Mouse (Mus musculus): ENCODE measurements around the gene Car15.

Car15 gene

DNA sequence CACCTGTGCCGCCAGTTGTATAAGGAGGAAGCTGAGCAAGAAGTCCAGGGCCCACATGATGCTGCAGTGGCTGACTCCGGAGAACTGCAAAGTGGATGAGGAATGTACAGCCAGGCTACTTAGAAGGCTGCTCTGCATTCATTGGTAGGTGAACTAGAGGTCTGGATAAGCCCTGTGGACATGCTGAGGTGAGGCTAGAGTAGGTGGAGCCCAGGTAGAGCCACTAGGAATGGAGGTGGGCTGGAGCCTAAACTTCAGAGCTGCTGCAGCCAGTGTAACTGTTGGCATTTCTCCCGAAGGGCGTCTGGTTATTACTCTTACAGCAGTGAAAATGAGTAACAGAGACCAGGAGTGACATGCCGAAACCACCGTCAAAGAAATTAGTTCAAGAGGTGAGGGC, at the start of gene Car15:
Gene Car15, minus strand, starts transcription at position 314 of the 400 bp plus-strand sequence.
- DNase-seq (ENCODE audit: low read depth): no peak

DNA sequence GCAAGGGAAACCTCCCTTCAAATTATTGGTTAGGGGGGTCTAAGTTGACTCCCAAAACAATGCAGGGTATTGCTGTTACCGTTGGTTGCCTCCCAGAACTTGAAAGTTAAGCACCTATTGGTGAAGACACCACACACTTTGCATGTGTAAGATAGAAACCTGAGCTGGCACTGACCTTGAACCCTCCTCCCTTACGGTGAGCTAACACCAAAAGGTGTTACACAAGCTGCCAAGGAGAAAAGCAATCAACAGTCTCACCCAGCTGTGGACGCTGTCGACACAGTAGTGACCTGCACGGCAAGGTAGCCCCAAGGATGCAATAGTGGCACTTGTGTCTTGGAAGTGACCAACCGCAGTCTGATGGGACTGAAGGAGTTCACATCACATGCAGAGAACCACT, 46.0 kb upstream of the Car15 start:
- no peak for DNase-seq (ENCODE audit: low read depth)

DNA sequence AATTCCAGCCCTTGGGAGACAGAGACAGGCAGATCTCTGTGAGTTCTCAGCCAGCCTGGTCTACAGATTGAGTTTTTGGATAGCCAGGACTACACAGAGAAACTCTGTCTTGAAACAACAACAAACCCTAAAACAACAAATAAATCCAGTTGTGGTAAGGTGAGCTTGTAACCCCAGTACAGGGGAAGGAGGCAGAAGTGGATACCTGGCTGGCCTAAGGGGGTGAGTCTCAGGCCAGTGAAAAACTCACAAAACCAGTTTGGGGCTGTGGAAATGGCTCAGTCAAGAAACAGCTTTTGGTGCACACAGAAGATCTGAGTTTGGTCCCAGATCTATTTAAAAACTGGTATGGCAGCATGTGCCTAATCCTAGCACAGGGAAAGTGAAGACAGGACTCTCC, 44.0 kb upstream of the Car15 start:
- no peak for DNase-seq (ENCODE audit: low read depth)

DNA sequence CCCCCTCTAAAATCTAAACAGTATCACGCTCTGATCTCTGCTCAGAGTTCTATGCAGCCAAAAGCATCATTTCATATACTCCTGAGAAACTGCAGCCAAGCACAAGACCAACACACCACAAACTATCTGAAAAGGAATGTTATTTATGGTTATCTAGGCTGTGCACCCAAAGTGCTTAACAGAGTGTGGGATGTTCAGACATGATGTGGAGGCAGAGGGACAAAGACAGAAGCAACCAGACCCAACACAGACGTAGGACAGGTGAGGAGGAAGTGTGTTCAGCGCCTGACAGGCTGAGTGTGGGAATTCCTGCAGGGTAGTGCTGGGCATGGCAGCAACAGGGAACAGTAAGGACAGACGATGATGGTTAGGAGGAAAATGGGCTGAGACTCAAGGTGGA, 41.4 kb upstream of the Car15 start:
- no peak for DNase-seq (ENCODE audit: low read depth)

DNA sequence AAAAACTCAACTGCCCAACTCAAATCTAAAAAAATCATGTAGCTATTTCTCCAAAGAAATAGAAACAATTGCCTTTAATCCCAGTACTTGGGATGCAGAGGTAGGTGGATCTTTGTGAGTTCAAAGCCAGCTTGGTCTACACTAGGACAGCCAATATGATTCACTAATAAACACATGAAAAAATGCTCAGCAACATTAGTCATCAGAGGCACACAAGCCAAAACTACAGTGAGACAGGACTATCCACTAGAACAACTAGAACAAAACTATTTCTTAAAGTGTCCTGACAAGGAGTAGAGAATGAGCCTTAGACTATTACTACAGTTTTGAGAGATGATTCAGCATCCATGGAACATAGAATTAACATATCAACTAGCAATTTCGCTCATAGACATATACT, 37.9 kb upstream of the Car15 start:
- DNase-seq (ENCODE audit: low read depth): no peak

GRCm38 (mm10) chr16:17875174-17875573, 37.0 kb upstream of the Car15 start:
- no peak for DNase-seq (ENCODE audit: low read depth)

DNA sequence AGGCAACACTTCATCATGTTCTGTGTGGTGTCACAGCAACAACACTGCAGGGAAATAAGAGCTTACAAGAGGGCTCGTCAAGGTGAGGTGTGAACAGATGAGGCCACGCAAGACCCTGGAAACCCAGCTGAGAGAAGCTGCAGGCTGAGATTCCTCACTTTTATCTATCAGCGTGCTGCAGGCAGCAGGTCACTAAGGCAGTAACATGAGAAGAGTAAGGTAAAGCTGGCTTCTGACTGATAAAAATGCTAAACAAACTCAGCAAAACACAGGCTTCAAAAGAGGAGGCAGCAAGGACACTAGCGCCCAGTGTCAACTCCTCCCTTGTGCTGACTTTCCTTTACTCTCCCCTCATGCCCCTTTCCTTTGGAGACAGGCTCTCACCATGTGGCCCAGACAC, 34.8 kb upstream of the Car15 start:
- DNase-seq (ENCODE audit: low read depth): no peak

GRCm38 (mm10) chr16:17871248-17871647, 33.1 kb upstream of the Car15 start:
- DNase-seq (ENCODE audit: low read depth): peak; percentile 20

DNA sequence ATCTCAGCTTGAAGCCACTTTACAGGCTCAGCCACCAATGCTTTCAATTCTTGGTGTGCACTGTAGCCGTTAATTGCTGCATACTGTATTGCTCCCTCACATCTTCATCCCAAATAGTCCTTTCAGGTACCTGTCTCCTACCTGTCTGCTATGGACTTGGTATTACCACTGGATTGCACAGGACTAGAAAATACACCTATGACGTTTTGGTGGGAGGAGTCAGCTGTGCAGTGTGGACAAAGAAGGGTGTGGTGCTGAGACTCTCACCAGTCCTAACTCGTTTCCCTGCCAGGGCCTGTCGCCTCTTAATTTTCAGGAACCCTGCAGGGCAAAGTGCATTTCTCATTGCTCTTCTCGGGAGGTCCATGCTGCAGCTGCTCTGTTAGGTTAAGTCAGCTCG, 27.6 kb upstream of the Car15 start:
- no peak for DNase-seq (ENCODE audit: low read depth)

GRCm38 (mm10) chr16:17865293-17865692, 27.1 kb upstream of the Car15 start:
- DNase-seq (ENCODE audit: low read depth): no peak

- DNase-seq (ENCODE audit: low read depth): no peak
Observed at GRCm38 (mm10) chr16:17858592-17858991, 20.4 kb upstream of the Car15 start.

GRCm38 (mm10) chr16:17857157-17857556, 19.0 kb upstream of the Car15 start:
- DNase-seq (ENCODE audit: low read depth): no peak

GRCm38 (mm10) chr16:17853263-17853662, 15.1 kb upstream of the Car15 start:
- no peak for DNase-seq (ENCODE audit: low read depth)

- DNase-seq (ENCODE audit: low read depth): no peak
Observed at GRCm38 (mm10) chr16:17851860-17852259, 13.7 kb upstream of the Car15 start.

DNA sequence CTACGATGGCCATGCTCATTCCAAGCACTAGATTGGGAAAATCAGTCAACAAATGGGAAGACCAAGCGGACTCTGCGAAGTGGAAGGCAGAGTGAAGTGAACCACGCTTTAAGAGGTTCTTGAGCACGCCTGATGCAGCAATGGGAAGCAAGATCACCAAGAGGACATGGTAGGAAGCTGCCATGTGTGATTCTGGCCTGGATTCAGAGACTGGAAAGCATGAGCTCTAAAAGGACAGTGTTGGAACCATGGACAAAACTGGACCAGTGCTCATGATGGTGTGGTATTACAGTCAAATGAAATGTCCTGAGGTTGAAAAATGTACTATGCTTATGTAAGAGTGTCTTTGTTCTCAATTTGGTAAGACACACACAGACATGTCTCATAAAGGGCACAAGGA, 13.2 kb upstream of the Car15 start:
- no peak for DNase-seq (ENCODE audit: low read depth)

DNA sequence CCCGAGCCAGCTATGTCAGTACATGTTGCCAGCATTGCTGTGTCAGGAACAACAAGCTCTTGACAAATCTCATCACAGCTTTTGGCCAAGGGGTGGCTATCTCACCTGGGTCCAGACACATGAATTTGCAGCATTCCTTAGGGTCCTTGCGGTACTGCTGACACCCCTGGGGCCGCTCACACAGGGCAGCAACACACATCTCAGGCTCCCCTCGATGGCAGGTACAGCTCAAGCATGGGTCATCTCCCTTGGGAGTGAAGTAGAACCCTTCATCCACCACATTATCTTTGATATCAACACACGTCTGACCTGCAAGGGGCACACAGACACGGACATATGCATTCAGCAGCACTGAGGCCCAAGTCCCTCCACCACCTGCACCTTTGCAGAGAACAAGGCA, 11.3 kb upstream of the Car15 start:
- DNase-seq (ENCODE audit: low read depth): no peak

GRCm38 (mm10) chr16:17848928-17849327, 10.8 kb upstream of the Car15 start:
- peak; percentile 45 for DNase-seq (ENCODE audit: low read depth)

DNA sequence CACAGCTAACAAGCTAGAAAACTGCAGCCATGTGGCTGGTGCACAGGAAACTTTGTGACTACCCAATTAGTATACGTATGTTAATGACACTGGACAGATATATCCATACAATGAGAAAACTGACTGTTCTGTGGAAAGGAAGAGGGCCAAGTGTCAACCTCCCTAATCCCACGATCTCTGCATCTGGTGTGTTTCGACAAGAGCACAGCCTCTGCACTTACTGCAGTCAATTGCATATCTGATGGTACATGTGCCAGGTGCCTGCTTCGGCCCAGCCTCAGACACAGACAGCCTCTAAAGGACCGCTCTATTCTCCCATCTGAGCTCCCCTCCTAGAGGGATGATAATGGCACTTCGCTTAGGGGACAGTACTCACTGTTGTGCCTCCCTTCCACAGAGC, 10.3 kb upstream of the Car15 start:
- DNase-seq (ENCODE audit: low read depth): no peak

DNA sequence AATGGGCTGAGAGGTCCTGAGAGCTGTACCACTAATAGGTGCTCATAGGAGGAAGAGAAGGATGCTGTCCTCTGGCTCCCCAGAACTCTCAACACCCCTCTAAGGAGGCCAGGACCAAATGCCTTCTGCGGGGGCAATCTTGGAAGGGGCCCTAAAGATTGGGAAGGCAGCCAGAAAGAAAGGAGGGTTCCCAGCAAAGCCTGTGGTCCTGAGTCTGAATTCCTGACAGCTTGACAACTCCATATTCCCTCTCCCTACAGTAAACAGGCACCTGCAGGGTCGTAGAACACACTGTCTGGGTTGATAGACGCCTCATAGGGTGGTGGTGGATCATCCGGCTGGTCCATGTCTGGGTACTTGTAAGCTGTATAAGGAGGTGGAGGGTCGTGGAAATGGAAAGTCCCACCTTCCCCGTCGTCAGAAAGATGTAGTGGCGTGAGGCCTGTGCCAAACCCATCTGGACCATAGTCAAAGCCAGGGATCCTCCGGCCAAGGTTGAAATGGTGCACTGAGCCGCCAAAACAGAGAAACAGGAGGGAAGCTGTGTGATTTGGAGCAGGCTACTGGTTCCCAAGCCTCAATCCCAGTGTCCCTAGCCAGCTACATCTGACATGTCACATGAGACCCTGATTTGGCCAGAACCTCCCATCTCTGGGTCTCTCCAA, 5.7 kb upstream of the Car15 start:
- no peak for DNase-seq (ENCODE audit: low read depth)

DNA sequence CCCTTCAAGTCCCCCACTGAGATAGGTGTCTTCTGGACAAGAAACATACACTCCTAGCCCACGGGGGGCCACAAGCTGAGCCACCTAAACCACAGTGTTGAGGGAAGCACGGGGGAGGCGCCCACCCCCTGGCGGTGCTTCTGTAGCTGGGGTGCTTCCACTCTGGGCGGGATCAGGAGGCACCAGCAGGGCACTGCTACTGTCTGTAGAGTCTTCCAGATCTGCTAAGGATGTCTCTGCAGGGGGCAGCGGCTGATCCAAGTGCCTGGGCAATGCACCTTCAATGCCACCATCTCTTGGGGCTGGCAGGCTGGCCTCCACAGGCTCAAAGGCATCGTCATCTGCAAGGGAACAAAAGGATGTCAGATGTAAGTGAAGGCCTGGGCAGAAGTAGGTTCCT, 4.3 kb upstream of the Car15 start:
- DNase-seq (ENCODE audit: low read depth): no peak

GRCm38 (mm10) chr16:17839976-17840375, 1.8 kb upstream of the Car15 start:
- no peak for DNase-seq (ENCODE audit: low read depth)

DNA sequence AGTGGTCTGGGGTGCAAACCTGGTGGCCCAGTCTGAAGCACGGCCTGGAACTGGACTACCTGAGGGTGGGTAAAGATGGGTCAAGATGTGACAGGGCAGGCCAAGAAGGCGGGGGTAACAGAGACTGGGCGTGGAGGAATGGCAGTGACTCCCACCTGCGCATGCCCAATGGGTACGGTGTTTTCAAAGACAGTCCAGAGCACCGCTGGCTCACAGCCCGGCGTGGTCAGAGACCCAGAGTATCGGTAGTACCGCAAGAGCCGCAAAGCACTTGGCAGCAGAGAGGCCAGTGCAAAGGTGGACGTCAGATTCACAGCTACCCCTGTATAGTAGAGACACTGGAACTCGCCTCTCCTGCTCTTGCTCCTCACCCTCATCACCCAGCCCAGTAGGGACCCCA, 2.7 kb downstream of the Car15 start:
- no peak for DNase-seq (ENCODE audit: low read depth)

- no peak for DNase-seq (ENCODE audit: low read depth)
Observed at GRCm38 (mm10) chr16:17834543-17834942, 3.6 kb downstream of the Car15 start.

GRCm38 (mm10) chr16:17833681-17834399, 4.3 kb downstream of the Car15 start:
- DNase-seq (ENCODE audit: low read depth): no peak
